Comparison of ENCODE assay signal across 30 mouse cellular contexts in genomic region chr15:72217731-72218130, GRCm38 (mm10).
DNase-seq lines count a peak whose midpoint lies in the region; ATAC-seq and TF ChIP-seq lines count a peak whose summit lies in the region.
"Had no signal": no experiment of that assay in that cellular context is flagged by ENCODE, and none has a peak within 500 bp of the region (broad histone marks: within the 10 kb centered on the region; RNA-seq: fewer than 3 reads in every experiment).

No protein-coding gene starts in this region.

- H3ac ChIP-seq in C2C12 (ENCODE audit: control insufficient read depth, insufficient read length, low read depth) = no peak overlapping the region

- DNase-seq in adrenal gland, adult 2 months = peak; percentile 26
- DNase-seq in adrenal gland, adult 18-20 months (ENCODE audit: low spot score in 2 of 2) = no peak
- peak; percentile 39 for DNase-seq in heart, adult 11 months
- DNase-seq in heart, postnatal 36 days = no peak
- DNase-seq in brain, adult 2 months (ENCODE audit: low read depth, low spot score) = peak; percentile 33
- DNase-seq: B cell, adult 2 months; cerebellum, adult 11-12 months; cerebellum, adult 8-10 months; cerebellum, postnatal 10 days; cerebellum, postnatal 36 days; embryo, embryonic 11 days; gastrocnemius, adult 2 months; gastrocnemius, postnatal 14 days; heart, adult 18-20 months; heart, postnatal 10 days; heart, postnatal 4 days; kidney, adult 18-20 months had no signal

- ATAC-seq in erythroblast, adult 5-6 weeks (replicated peaks; ENCODE audit: low FRiP score, poor library complexity, severe bottlenecking) = no peak
- ATAC-seq: CD4-positive, CD25-positive, alpha-beta regulatory T cell, adult 4 months; forebrain, embryonic 13.5 days; forebrain, embryonic 16.5 days; hindbrain, postnatal 0 days; inflammation-experienced regulatory T-cells, adult 6 months; intestine, embryonic 16.5 days had no signal

- no peak for TF ChIP-seq CTCF in C2C12 (IDR thresholded peaks at IDR 0.05; ENCODE audit: control insufficient read depth, insufficient read depth, insufficient read length)

- H3K79me3 ChIP-seq in C2C12 (ENCODE audit: low read depth) = no peaks in the 10 kb centered on the region

- no peaks in the 10 kb centered on the region for H3K79me2 ChIP-seq in C2C12 (ENCODE audit: control insufficient read depth, insufficient read depth)

- no peaks in the 10 kb centered on the region for H3K27me3 ChIP-seq in C2C12 (ENCODE audit: control insufficient read depth, insufficient read depth, insufficient read length)
- H3K27me3 ChIP-seq: embryonic facial prominence, embryonic 13.5 days; forebrain, embryonic 13.5 days; heart, embryonic 12.5 days; heart, embryonic 15.5 days had no signal

- H3K4me3 ChIP-seq in C2C12 (ENCODE audit: insufficient read depth, poor library complexity, severe bottlenecking) = no peak overlapping the region
- H3K4me3 ChIP-seq: embryonic facial prominence, embryonic 10.5 days; embryonic facial prominence, embryonic 13.5 days; forebrain, embryonic 10.5 days; forebrain, embryonic 13.5 days; gastrocnemius, adult 2 months; heart, embryonic 12.5 days; heart, embryonic 15.5 days had no signal

- intact Hi-C loops in heart, postnatal 36 days (cut with DNase I) = no loop called here

- H3K36me3 ChIP-seq in C2C12 (ENCODE audit: control insufficient read depth, insufficient read depth) = no peaks in the 10 kb centered on the region
- H3K36me3 ChIP-seq: embryonic facial prominence, embryonic 10.5 days; embryonic facial prominence, embryonic 13.5 days; forebrain, embryonic 10.5 days; heart, embryonic 12.5 days; heart, embryonic 15.5 days had no signal

TF ChIP-seq in C2C12, 6 proteins besides CTCF, POLR2A, EP300 and RAD21:
- TF ChIP-seq MYOG (IDR thresholded peaks at IDR 0.05; ENCODE audit: control insufficient read depth, extremely low read depth, insufficient read length) = no peak
- no peak for TF ChIP-seq FOSL1 (IDR thresholded peaks at IDR 0.05; ENCODE audit: insufficient read depth, low read length, poor library complexity, severe bottlenecking)
- no peak for TF ChIP-seq USF1 (IDR thresholded peaks at IDR 0.05; ENCODE audit: low read depth)
- TF ChIP-seq CEBPB (IDR thresholded peaks at IDR 0.05; ENCODE audit: low read depth) = peak; percentile 39

Comparison
In these comparisons a context has a peak if more than half of its experiments do, and no peak if none do; other contexts are left out.
1. DNase-seq: peak in adrenal gland, adult 2 months (single experiment), heart, adult 11 months (single experiment) and brain, adult 2 months (single experiment); none in adrenal gland, adult 18-20 months (0 of 2) and heart, postnatal 36 days (0 of 2).